ENCODE assay signal across 19 mouse cellular contexts in the genomic region with DNA sequence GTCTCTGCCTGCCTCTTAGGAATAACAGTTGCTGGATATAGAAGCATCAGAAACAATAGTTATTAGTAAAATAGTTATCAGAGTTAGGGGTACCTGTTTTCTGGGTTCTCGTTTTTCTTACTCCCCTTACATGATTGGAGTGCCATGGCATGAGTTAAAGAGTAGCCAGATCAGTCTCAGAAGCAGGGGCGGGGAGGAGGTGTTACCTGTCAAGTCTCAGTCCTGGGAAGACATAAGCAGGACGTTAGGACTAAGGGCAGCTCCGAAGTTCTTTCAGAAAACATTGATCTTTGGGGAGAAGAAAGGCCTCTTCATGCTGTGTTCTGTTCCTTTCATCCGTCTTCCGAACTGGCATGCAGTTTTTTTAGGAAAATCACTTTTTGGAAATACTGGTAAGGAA. TPM values are rescaled to one million over a fixed set of nuclear protein-coding genes. Genes with fewer than 3 reads are reported as not detected.
"Had no signal": no experiment of that assay in that cellular context is flagged by ENCODE, and none has a peak within 500 bp of the region (broad histone marks: within the 10 kb centered on the region; RNA-seq: fewer than 3 reads in every experiment).

No protein-coding gene starts in this region.

- DNase-seq: kidney, adult 11 months; left cerebral cortex, postnatal 4 days; liver, embryonic 13.5 days; lung, embryonic 14.5 days; retina, postnatal 1 day; right cerebral cortex, postnatal 25 days; thymus, adult 2 months; thymus, postnatal 14 days; thymus, postnatal 4 days had no signal

- H3K4me1 ChIP-seq: limb, embryonic 15.5 days had no signal

- H3K27me3 ChIP-seq: limb, embryonic 12.5 days; limb, embryonic 15.5 days; liver, embryonic 13.5 days; midbrain, embryonic 12.5 days; neural tube, embryonic 13.5 days had no signal

- H3K9me3 ChIP-seq: limb, embryonic 12.5 days; limb, embryonic 15.5 days; liver, embryonic 13.5 days; midbrain, embryonic 12.5 days; neural tube, embryonic 13.5 days had no signal

- H3K4me3 ChIP-seq: limb, embryonic 12.5 days; limb, embryonic 15.5 days; liver, embryonic 13.5 days; midbrain, embryonic 12.5 days; myocyte; neural tube, embryonic 13.5 days had no signal

- H3K4me2 ChIP-seq: limb, embryonic 12.5 days; limb, embryonic 15.5 days; liver, embryonic 13.5 days; lung, embryonic 14.5 days; midbrain, embryonic 12.5 days; neural tube, embryonic 13.5 days had no signal

- H3K27ac ChIP-seq: limb, embryonic 12.5 days; limb, embryonic 15.5 days; liver, embryonic 13.5 days; macrophage; midbrain, embryonic 12.5 days; neural tube, embryonic 13.5 days had no signal

- H3K9ac ChIP-seq: limb, embryonic 12.5 days; limb, embryonic 15.5 days; liver, embryonic 13.5 days; lung, embryonic 14.5 days; midbrain, embryonic 12.5 days; neural tube, embryonic 13.5 days had no signal

- ATAC-seq: hindbrain, embryonic 16.5 days; lung, postnatal 0 days; midbrain, embryonic 16.5 days had no signal

RNA-seq across cellular contexts. Expression of a gene that starts 5.5 kb away (rescaled TPM):
- polyA plus RNA-seq: macrophage; spleen, adult 2 months had no signal
